Mouse (Mus musculus) embryonic facial prominence, embryonic 12.5 days (tissue): ENCODE results near the gene Nsg2. TPM values are rescaled to one million over a fixed set of nuclear protein-coding genes. Genes with fewer than 3 reads are reported as not detected.

ENCODE experiments used
- polyA plus RNA-seq: library from polyadenylated mRNA; unstranded; fragments of >200 nt; fragmentation: Nextera tagmentation; extraction: Ambion mirVana; gene quantifications from 2 replicates; pipeline ENCODE4 v1.2.1, GENCODE M21; 2016

Gene Nsg2
- polyA plus RNA-seq, 1 experiment from 2014 or later = 14.5 TPM

Other genes with a start within 250 kb of the Nsg2 start
- 4.2 and 5.0 TPM in 2 replicates for gene Cpeb4, start 128.3 kb upstream of the Nsg2 start, polyA plus RNA-seq
- gene 4930524B15Rik, start 34.9 kb upstream of the Nsg2 start, polyA plus RNA-seq = 0.18 and 0.29 TPM in 2 replicates
- not detected in 2 replicates for gene Il9r, start 199.8 kb downstream of the Nsg2 start, polyA plus RNA-seq
- gene Snrnp25, start 205.0 kb downstream of the Nsg2 start, polyA plus RNA-seq = 69.3 and 71.1 TPM in 2 replicates
- 46.5 and 49.8 TPM in 2 replicates for gene Rhbdf1, start 221.8 kb downstream of the Nsg2 start, polyA plus RNA-seq
- gene Mpg, start 226.0 kb downstream of the Nsg2 start, polyA plus RNA-seq = 36.0 and 36.5 TPM in 2 replicates